16 mouse cellular contexts compared by ENCODE assay signal in the genomic region with DNA sequence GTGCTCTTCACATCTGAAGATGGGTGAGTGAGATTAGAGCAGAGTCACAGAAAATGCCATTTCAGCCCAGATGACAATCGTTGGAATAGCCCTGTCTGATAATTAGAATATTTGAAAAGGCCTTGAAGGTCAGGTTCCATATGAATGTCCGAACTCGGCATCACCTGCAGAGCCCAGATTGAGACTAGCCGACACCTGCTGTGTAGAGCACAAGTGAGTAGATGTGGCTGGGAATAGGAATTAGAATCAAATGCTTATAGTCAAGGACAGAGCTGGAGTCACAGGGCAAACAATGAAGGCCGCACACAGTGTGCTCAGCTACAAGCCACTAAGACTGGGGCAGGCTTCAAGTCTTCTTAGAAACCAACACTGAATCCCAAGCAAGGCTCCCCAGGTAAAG.
"Had no signal": no experiment of that assay in that cellular context is flagged by ENCODE, and none has a peak within 500 bp of the region (broad histone marks: within the 10 kb centered on the region; RNA-seq: fewer than 3 reads in every experiment).

No protein-coding gene starts in this region.

- H3K36me3 ChIP-seq: neural tube, embryonic 15.5 days; stomach, embryonic 15.5 days had no signal

- H3K27ac ChIP-seq: neural tube, embryonic 12.5 days; neural tube, embryonic 13.5 days; neural tube, embryonic 15.5 days; stomach, embryonic 15.5 days; stomach, postnatal 0 days had no signal

- H3K27me3 ChIP-seq: neural tube, embryonic 12.5 days; neural tube, embryonic 13.5 days; neural tube, embryonic 15.5 days; stomach, embryonic 15.5 days had no signal

- H3K4me1 ChIP-seq: stomach, embryonic 15.5 days had no signal

- H3K4me2 ChIP-seq: neural tube, embryonic 12.5 days; neural tube, embryonic 13.5 days; neural tube, embryonic 15.5 days; stomach, embryonic 15.5 days had no signal

- DNase-seq: retina, postnatal 1 day; right cerebral cortex, adult 18-20 months; right cerebral cortex, postnatal 14 days; right cerebral cortex, postnatal 25 days; spleen, adult 18-20 months; thymus, adult 18-20 months; thymus, adult 2 months; thymus, postnatal 14 days; thymus, postnatal 25 days; thymus, postnatal 36 days; thymus, postnatal 4 days had no signal

- H3K9ac ChIP-seq: neural tube, embryonic 12.5 days; neural tube, embryonic 13.5 days; neural tube, embryonic 15.5 days; stomach, embryonic 15.5 days had no signal

- H3K9me3 ChIP-seq: neural tube, embryonic 12.5 days; neural tube, embryonic 13.5 days; neural tube, embryonic 15.5 days; stomach, embryonic 15.5 days had no signal

- H3K4me3 ChIP-seq: neural tube, embryonic 12.5 days; neural tube, embryonic 13.5 days; neural tube, embryonic 15.5 days; stomach, embryonic 15.5 days had no signal
